8 mouse cellular contexts compared by ENCODE assay signal in the genomic region with DNA sequence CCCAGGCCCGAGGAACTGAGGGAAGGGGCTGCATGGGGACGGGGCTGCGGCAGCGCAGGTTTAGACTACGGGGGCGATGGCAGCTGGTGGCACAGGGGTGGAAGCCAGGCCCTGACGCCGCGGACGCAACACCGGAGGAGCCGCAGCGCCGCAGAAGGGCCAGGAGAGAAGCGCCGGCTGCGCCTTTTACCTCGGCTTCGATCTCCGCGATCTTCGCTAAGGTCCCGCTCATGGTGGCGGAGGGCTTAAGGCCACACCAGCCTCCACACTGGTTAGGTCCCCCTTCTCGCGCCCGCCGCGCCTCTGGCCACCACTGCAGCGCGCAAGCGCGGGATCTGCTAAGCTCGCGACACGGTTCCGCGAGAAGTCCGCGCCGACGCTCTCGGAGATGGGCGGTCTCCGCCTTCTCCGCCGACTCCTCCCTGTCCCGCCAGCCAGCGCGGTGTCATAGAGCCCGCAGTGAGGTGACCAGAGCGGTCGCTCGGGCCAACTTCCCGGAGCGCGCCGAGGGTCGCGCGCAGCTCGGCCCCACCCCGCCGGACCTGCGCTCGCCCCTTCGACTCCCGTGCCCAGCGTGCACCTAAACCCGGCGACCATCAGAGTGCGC. TPM values are rescaled to one million over a fixed set of nuclear protein-coding genes. Genes with fewer than 3 reads are reported as not detected.
DNase-seq lines count a peak whose midpoint lies in the region; ATAC-seq lines count a peak whose summit lies in the region.

A gene (minus strand): TSS at position 337 of the 607 bp plus-strand sequence.

- H3K9me3 ChIP-seq in heart, embryonic 10.5 days = no peaks in the 10 kb centered on the region
- H3K9me3 ChIP-seq in kidney, embryonic 15.5 days (replicated peaks) = no peaks in the 10 kb centered on the region

- DNase-seq in B cell, adult 2 months = peak; percentile 91 to 92
- peak; percentile 98 for DNase-seq in brain, adult 2 months (ENCODE audit: low read depth, low spot score)
- peak; percentile 98 for DNase-seq in heart, embryonic 10.5 days (ENCODE audit: low spot score)
- peak; percentile 96 for DNase-seq in liver
- DNase-seq in spleen, postnatal 4 days (ENCODE audit: low spot score in 2 of 2) = peak; percentile 92 to 97

- WGBS in heart, embryonic 10.5 days = under 1% methylated on average over 72 of the region's 72 CpGs
- under 1% methylated on average over 72 of the region's 72 CpGs for WGBS in kidney, embryonic 15.5 days

- peak within 1 kb of the TSS; percentile 97 for H3K9ac ChIP-seq in kidney, embryonic 15.5 days

- H3K27ac ChIP-seq in heart, embryonic 10.5 days = peak within 1 kb of the TSS; percentile 95
- H3K27ac ChIP-seq in kidney, embryonic 15.5 days = peak within 1 kb of the TSS; percentile 94

- peaks cover 9% of the 10 kb centered on the region for H3K4me1 ChIP-seq in heart, embryonic 10.5 days
- peaks cover 28% of the 10 kb centered on the region for H3K4me1 ChIP-seq in kidney, embryonic 15.5 days

- peaks cover 30% of the 10 kb centered on the region for H3K36me3 ChIP-seq in heart, embryonic 10.5 days
- H3K36me3 ChIP-seq in kidney, embryonic 15.5 days = peaks cover 31% of the 10 kb centered on the region

- H3K4me2 ChIP-seq in kidney, embryonic 15.5 days = peak within 1 kb of the TSS; percentile 58

- ATAC-seq in erythroblast, adult 5-6 weeks (replicated peaks; ENCODE audit: low FRiP score, poor library complexity, severe bottlenecking) = peak; percentile 98
- peak; percentile 99 for ATAC-seq in kidney, embryonic 15.5 days (replicated peaks; ENCODE audit: low FRiP score)
- ATAC-seq in monocyte, adult 5-6 weeks (replicated peaks; ENCODE audit: insufficient number of reproducible peaks, low FRiP score, low TSS enrichment, poor library complexity, severe bottlenecking) = peak; percentile 96

- no peaks in the 10 kb centered on the region for H3K27me3 ChIP-seq in heart, embryonic 10.5 days (ENCODE audit: insufficient read depth, poor library complexity, severe bottlenecking)
- H3K27me3 ChIP-seq in kidney, embryonic 15.5 days = no peaks in the 10 kb centered on the region

- peak within 1 kb of the TSS; percentile 77 for H3K4me3 ChIP-seq in heart, embryonic 10.5 days
- H3K4me3 ChIP-seq in kidney, embryonic 15.5 days (replicated peaks) = peak within 1 kb of the TSS; percentile 76

RNA-seq across cellular contexts. Expression of the gene that starts here (rescaled TPM):
- total RNA-seq in erythroblast, adult 5-6 weeks (2015; ENCODE audit: low replicate concordance) = 54.8 and 79.9 TPM in 2 replicates
- total RNA-seq in erythroblast, adult 5-6 weeks (2017; ENCODE audit: low replicate concordance) = 66.1 and 97.9 TPM in 2 replicates
- 217 and 263 TPM in 2 replicates for polyA plus RNA-seq in heart, embryonic 10.5 days (2016; fragmentation: Nextera tagmentation; extraction: Ambion mirVana)
- polyA plus RNA-seq in kidney, embryonic 15.5 days (2015; fragmentation: Nextera tagmentation; extraction: Ambion mirVana) = 223 and 224 TPM in 2 replicates
- total RNA-seq in monocyte, adult 5-6 weeks (2017) = 165 to 210 TPM (median 199 TPM) in 3 replicates

Comparison
In these comparisons a context has a peak if more than half of its experiments do, and no peak if none do; other contexts are left out.
1. Peak in every context shown above with its lines: DNase-seq, ATAC-seq, H3K4me3 ChIP-seq and H3K27ac ChIP-seq.